Mouse (Mus musculus): ENCODE results near the gene Ssbp4.
A peak's percentile ranks its signal among the peaks of the same experiment; 100 is the strongest.

Gene Ssbp4

DNA sequence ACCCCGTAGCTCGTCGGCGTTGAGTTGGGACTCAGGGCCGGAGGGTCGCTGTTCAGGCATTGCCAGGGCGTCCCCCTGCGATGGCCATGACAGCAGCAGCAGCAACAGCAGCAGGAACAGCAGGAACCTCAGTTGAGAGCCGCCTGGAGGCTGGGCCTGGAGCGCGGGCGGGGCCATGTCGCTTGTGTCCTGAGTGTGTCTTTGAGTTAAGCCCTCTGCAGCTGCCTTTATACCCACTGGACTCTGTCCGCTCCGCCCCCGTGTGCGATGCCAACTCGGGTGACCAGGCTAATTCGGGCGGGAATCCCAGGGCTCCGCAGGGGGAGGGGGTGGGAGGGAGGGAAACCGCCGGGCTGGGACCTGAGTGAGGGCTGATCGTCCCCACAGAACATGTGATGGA is 22.8 kb upstream of the Ssbp4 start:
- no peak for DNase-seq (ENCODE audit: low read depth, low spot score)

DNA sequence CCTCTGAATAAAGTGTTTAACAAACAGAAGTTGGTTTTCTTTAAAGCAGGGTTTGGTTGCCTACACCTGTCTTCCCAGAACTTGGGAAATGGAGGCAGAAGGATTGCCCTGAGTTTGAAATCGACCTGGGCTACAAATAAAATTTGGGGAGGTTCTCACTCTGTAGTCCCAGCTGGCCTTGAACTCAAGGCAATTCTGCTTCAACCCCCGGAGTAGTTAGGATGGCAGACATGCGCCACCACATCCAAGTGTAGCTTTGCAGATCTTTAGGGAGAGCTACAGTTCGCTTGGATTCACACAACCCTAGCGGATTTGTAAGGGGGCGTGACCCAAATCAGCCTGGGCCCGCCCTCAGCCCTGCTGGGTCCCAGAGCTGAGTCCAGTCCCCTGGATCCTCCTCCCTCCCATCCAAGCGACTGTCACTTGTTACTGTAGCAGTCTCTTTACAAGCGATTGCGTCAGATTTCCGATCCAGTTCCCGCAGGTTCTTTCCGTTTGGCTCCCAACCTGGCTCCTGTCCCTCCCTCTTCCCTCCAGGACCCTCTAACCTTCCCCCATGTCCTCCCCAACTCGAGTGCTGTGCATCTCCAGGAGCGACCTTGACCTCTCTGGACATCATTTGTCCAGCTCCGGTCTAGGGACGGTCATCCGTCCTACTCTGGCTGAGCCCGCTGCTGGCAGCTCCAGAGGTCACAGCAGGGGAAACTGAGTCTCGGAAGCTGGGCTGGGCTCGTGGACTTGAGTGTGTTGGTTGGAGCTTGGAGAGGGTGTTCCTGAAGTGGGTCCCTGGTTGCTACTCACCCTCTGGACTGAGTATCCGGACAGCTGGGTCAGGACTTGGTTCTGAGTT is 22.1 kb upstream of the Ssbp4 start:
- DNase-seq (ENCODE audit: low read depth, low spot score): no peak

DNA sequence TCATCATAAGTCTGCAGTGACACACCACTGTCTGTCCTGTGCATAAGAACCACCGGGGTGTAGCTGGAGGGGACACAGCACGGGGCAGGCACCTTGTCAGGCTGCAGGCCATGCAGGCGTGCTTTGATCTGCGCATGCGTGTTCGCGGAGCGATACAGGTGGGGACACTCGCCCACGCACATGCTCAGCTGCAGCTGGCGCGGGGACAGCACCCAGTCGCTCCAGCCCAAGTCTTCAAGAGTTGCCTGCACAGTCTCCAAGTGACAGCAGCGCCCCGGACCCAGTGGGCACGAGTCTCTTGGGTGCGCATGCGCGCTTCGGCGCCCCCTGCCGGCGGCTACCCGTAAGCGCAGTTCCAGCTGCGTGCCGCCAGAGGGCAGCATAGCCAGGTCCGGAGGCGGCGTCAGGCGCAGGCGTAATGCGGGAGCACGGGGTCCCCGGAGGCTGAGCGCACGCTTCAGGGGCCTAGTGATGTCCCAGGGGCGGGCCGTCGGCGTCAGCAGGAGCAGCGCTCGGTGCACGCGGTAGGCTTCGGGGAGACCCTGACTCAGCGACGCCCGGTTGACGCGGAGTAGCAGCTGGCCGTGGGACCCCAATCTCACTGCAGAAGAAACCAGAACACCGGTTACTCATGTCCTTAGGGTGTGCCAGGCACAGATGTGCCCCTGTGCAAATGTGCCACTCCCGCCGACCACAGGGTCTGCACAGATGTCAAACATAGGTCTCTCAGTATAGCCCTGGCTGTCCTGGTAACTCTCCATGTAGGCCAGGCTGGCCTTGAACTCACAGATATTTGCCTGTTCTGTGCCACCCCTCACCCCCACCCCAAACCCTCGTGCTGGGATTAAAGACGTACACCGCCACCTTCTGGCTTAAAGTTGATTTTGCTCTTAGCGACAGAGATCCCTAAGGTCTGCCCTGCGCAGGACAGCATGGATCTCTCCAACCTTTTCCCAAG is 21.2 kb upstream of the Ssbp4 start:
- DNase-seq (ENCODE audit: low read depth, low spot score): peak; percentile 99

DNA sequence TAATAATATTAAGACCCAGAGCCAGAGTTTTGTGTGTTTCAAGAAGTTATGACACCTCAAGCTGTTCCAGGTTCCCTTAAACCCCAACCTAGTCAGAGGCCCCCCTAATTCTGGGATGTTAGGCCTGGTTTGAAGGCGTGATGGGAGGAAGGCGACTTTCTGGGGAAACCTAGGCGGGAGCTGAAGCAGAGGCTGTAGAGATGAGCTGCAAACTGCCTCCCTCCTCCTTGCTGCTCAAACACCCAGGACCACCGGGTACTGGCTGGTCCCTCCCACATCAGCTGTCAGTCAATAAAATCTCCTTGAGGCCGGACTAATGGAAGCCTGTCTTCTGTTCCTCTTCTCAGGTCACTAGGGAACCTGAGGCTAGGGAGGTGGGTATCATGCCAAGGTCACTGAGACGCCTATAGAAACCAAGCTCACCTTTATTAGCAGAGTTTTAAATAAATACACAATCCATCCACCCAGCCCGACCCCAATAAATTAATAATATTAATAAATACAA is 20.4 kb upstream of the Ssbp4 start:
- no peak for DNase-seq (ENCODE audit: low read depth, low spot score)

DNA sequence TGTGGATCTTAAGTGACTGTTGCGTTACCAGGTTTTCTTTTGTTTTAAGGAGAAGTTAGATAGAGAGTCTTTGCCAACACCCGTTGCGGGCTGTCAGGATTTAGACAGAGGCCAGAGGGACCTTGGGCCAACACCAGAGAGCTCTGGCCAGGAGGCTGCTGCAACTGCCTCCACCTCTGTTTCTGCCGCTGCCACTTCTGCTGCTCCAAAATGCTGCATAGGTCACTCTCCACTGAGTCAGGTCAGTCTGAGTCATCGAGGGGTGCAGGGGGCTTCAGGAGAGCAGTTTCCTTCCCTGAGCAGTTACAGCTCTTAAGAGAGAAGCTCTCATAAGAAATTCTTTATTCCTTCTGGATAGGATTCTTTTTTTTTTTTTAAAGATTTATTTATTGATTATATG is 18.4 kb upstream of the Ssbp4 start:
- no peak for DNase-seq (ENCODE audit: low read depth, low spot score)

DNA sequence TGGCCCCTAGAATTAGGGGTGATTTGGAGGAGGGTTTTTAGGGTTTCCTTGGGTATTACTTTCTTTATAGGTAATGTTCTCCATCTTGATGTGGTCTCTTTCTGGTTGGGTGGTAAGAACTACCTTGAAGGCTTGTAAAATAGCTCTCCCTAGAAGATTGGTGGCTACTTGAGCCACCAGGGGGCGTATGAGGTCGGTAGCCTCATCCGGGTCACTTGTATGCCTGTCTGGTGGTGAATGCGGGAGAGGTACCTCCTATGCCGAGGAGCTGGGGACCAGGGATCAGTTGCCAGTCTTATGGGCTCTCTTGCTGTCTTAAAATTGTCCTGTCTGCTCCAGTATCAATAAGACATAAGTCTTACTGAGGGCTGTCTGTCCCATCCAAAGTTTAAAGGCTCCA is 16.4 kb upstream of the Ssbp4 start:
- DNase-seq (ENCODE audit: low read depth, low spot score): peak; percentile 51

DNA sequence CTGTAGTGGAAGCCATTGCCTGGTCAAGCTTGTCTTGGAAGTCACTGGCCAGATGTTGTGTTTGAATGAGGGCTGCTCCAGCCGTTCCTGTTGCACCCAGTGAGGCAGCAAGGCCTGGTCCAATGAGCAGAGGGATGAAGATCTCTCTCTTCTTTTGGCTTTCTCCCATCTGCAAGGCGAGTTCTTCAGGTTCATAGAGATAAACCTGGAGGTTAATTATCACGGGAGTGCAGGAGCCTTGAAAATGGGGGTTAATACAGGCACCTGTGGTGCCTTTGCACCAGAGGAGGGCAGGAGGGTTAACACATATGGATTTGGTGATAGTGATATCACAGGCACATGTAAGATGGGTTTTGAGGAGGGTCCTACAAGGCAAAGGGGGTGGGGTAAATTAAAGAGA is 13.5 kb upstream of the Ssbp4 start:
- no peak for DNase-seq (ENCODE audit: low read depth, low spot score)

DNA sequence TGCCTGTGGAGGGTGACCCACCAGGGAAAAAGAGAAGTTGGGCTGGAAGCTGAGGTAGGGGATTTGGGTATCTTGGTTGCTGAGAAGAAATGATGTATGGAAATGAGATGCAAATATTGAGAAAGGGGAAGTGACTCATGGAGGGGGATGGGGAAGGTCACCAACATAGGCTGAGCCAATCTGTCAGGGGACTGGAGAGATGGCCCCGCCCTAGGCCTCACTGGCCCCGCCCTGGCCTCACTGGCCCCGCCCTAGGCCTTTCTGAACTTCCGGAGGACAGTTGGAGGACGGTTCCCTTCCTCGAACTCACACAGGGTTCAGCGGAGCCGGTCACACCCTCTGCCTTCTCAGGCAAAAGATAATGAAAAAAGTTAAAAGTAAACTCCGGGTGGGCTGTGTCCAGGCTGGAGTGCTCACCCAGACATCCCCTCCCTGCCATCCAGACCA is 10.2 kb upstream of the Ssbp4 start:
- DNase-seq (ENCODE audit: low read depth, low spot score): peak; percentile 98

DNA sequence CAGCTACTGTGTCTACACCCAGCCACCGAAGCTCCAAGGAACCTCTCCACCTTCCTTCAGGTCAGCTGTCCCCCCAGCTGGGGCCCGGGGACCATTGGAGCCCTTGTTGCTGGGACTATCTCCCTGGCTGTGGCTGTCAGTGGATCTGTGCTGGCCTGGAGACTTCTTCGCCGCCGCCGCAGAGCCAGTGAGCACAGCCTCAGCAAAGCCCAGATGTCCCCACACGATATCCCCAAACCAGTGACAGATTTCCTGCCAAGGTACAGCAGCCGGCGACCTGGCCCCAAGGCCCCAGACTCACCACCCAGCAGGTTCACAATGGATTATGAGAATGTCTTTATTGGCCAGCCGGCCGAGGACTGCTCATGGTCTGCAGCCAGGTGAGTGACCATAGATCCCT is 9.3 kb upstream of the Ssbp4 start:
- DNase-seq (ENCODE audit: low read depth, low spot score): no peak

DNA sequence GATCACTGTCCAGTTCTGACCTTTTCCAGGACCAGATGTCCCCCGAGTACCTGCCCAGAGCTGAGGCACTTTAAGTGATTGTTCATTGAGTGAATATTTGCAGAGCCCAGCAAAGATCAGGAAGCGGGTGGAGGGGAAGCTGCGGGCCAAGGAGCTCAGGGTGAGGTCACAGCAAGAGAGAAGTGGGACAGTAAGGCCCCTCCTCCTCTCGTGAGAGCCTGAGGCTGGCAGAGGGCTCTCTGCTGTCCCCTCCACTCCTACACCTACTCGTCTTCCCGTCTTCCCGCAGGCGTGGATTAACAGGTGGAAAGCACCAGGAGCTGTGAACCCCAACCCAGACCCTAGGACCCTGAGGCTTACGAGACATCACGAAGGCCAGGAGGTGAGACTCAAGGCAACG is 8.0 kb upstream of the Ssbp4 start:
- DNase-seq (ENCODE audit: low read depth, low spot score): no peak

DNA sequence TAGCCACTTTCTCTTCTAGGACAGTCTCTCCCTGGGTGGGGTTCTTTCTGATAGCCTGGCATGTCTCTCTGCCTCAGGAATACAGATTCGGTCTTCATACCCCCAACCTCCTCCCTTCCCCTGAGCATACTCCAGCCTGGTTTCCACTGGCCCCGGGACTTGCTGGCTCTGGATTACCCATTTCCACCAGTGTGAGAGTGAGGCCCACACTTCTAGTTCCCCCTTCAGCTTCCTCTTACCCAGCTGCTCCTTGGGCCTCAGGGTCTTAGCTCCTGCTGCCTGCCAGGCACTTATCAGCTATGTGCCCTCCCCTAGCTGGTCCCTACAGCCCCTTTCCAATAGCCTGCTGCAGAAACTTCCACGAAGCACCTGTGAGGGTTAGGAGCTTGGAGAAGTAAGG is 7.2 kb upstream of the Ssbp4 start, which contains the start of gene Lrrc25:
Gene Lrrc25 (plus strand): TSS at position 262 of the 400 bp plus-strand sequence.
- DNase-seq (ENCODE audit: low read depth, low spot score): peak; percentile 48

DNA sequence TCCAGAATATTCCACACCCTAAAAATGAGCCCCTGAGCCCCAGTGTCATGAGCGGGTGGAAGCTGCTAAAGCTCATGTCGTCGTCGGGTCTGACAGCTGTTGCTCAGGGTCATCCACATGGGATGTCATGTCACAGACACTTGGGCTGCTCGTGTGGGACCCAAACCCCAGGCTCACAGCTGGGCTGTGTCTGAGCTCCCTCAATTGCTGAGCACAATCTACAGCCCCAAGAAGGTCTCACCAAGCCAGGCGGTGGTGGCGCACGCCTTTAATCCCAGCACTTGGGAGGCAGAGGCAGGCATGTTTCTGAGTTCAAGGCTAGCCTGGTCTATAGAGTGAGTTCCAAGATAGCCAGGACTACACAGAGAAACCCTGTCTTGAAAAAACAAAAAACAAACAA is 6.6 kb upstream of the Ssbp4 start:
- DNase-seq (ENCODE audit: low read depth, low spot score): no peak

DNA sequence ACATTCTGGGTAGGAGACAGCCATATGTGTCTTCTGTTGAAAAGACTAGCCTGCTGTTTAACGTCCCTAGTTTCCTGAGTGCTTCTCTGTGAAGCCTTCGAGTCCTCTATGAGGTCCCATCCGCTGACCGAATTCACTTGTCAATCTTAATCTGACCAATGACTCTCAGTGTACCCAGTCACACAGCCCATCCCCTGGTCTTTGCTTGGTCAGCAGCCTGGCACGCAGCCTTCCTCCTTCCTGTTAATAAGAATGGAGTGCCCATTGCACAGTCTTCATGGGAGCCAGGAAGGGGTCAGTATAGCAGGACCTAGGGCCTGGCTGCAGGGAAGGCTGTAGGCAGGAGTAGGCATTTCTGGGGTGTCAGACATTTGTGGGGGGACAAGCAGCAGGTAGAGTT is 5.8 kb upstream of the Ssbp4 start:
- no peak for DNase-seq (ENCODE audit: low read depth, low spot score)

DNA sequence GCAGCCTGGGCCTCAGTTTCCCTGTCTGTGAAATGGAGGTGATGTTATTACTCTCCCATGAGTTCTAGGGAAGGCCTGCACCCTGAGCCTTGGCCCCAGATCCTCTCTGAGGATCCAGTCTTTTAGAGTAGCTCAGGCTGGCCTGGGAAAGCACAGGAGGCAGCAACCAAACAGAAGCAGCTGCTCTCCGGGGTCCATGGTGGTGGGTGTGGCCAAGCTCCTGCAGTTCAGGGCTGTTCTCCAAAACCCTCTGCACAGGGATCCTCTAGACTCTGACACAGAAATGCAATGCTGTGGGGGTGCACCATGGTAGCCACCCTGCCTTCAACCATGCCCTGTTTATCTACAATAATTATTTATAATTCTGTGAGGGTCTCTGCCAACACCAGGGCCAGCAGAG is 5.1 kb upstream of the Ssbp4 start:
- no peak for DNase-seq (ENCODE audit: low read depth, low spot score)

DNA sequence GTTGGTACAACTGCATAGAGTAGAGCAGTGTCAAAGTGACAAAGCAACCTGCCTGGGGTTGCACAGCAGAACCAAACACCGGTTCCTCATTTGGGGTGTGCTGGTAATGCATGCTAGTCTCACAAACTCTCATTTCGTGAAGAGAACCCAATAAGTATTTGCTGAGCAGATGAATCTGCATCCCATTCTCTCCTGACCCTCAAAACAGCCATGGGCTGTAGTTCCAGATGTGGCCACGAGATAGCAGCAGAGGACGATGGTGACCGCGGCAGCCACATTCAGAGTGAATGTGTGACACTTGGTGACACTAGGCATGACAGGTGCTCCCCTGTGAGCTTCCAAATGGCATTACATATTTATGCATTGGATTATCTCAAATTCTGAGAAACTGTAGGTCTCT is 3.2 kb upstream of the Ssbp4 start:
- peak; percentile 96 for DNase-seq (ENCODE audit: low read depth, low spot score)

DNA sequence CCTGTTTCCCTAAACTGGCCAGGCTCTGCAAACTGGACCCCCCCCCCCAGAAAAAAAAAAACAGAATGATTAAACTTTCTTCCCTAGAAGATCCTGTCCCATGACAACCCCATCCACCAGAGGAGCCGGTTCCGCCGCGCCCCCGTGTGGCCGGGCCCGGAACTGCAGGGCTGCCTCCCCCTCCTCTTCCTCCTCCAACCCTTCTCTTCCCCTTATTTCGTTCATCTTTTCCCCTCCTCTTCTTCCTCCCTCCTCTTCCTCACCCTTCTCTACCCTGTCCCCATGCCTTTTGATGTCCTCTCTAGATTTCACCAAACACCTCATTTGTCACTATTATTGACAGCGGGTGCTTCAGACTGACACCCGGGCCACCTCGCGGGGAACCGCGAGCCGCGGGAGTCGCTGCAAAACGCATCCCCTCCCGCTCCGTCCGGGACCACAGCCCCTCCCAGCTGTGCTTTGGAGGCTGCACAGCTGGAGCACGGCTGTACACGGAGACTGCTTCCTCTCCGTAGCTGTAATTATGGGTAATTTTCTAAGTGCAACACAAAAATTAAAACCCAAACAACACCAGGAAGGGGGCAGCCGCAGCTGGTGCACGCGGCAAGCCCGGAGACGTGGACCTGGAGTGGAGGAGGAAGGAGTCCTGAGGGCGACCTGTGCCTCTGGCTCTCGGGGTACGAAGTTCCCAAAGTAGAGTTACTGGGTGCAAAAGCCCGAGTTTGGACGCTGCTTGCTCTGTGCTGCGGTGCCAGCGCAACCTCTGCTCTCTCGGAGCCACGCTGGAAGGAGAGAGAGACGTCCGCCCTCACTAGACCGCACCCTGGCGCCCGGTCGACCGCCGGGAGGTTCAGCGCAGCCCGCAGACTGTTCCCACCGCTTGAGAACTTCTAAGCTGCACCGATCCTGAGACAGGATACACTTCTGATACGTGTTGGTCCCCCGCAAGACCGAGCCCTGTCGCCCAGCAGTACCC is 2.4 kb upstream of the Ssbp4 start:
- peak; percentile 89 for DNase-seq (ENCODE audit: low read depth, low spot score)

DNA sequence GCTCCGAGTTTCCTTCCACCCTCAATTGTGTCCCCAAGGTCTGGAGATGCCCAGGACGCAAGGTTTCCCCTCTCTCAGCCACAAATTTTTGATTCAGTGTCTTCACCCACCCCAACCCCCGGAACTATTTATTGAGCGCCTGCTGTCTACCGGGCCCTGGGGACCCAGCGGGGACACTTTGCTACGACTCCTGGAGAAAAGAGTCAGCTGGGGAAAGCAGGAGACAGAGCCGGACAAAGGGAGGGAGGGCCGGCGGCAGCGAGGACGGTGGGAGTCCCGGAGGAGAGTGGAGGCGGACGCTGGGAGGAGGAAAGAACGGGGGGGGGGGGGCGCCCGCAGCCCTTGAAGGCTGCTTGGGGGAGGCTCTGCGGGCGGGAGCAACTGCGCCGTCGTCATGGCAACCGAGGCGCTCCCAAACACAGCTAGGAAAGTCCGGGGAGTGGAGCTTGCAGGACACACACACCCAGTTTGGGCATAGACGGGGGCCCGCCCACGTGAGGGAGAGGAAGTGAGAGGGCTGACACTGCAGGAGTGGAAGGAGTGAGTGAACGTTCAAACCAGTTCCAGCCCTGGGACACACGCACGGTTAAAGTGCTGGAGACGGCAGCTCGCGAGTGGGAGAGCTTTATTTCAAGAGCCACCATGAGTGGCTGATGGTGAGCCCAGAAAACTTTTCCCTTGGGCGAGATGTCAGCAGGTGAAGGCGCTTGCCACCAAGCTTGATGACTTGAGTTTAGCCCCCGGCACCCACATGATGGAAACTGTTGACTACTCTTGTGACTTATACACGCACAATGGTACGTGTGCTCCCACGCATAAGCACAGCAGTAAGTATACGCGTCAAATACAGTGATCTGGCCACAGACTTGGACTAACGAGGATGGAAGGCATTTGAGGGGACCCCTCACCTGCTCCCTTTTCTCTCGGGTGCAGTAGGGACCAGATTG is 1.4 kb upstream of the Ssbp4 start:
- peak; percentile 90 for DNase-seq (ENCODE audit: low read depth, low spot score)

DNA sequence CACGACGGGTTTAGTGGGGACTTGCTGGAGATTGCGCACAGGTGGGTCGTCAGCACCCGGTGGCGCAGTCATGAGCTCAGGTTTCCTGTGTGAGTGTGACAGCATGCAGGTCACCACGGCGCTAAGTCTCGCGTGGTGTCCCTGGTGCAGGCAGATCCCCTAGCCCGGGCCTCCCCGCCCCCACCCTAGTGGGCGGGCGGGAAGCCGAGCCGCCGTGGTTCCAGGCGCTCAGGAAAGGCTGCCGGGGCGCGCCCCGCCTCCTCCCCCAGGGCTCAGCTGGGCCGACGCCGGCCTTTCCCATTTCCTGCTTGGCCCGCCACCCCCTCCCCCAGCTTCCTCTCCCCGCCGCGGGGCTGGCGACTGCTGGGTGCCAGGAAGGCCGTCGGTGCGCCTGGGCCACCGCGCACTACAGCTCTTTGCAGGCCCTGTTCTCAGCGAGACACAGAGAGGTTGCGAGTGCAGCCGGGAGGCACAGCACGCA is 736 bp upstream of the Ssbp4 start:
- peak; percentile 82 for DNase-seq (ENCODE audit: low read depth, low spot score)

DNA sequence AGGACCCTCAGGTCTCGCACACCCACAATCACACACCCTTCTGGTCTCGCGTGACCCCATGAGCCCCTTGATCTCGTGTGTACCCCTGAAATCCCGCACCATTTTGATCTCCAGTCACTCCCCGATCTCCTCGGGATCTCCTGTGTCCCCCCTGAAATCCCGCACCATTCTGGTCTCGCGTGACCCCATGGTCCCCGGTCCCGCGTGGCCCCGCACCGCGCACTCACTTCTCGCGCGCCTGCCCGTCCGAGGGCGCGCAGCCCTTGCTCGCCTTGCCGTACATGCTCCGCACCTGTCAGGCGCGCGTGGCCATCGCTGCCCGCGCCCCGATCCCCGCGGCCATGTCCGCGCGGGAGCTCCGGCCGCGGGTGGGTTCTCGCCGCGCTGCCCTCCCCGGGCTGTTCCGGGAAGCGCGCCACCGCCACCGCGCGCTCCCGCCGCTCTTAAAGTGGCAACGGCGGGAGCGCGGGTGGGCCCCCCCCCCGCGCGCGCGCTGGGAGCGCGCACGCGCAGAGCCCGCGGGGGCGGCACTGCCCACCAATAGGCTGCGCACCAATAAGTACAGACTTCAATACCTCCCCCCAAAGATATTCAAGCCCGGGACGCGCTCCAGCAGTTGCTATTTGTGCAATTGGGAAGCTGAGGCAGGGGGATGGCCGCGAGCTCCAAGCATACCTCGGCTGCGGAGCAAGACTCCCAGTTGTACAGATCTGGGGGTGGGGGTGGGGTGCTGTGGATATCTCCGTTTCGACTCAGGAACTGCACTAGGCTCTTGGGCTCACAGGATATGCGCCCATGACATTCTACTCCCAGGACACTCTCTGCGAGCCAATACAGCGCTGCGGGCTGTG is 549 bp downstream of the Ssbp4 start:
- peak; percentile 87 for DNase-seq (ENCODE audit: low read depth, low spot score)
